Mouse (Mus musculus) cortical plate, adult 2 months (tissue): ENCODE data around the gene Tspan14. TPM values are rescaled to one million over a fixed set of nuclear protein-coding genes. Genes with fewer than 3 reads are reported as not detected.
A peak's percentile ranks its signal among the peaks of the same experiment; 100 is the strongest.

Experiments
- H3K27ac ChIP-seq: fragments of 200-500 bp; 2 replicates; pipeline ENCODE4 v1.5.1; 2012; ENCODE audit warnings: low read length, control low read depth, inconsistent platforms; ENCODE audit not compliant: insufficient read depth
- H3K4me1 ChIP-seq: fragments of 200-500 bp; 2 replicates; pipeline ENCODE4 v1.6.1; 2011; ENCODE audit warnings: low read length; ENCODE audit not compliant: control insufficient read depth, insufficient read depth
- H3K4me3 ChIP-seq: fragments of 200-500 bp; 2 replicates; pipeline ENCODE4 v1.5.1; 2011; ENCODE audit warnings: mild to moderate bottlenecking, low read length, control low read depth; ENCODE audit not compliant: insufficient read depth
- CTCF ChIP-seq: fragments of 200-500 bp; IDR thresholded peaks from 2 replicates; pipeline ENCODE4 v1.5.1; 2011; ENCODE audit warnings: mild to moderate bottlenecking, control low read depth, low read length; ENCODE audit not compliant: insufficient read depth; ENCODE audit errors: extremely low read depth
- POLR2A ChIP-seq: fragments of 200-500 bp; IDR thresholded peaks from 2 replicates; pipeline ENCODE4 v1.6.1; 2011; ENCODE audit warnings: mild to moderate bottlenecking, low read length, control low read depth; ENCODE audit not compliant: insufficient read depth; ENCODE audit errors: extremely low read depth
- polyA plus RNA-seq: library from polyadenylated mRNA; depleted of rRNA; stranded (reverse); fragments of >200 nt; gene quantifications from 2 replicates; pipeline ENCODE4 v1.2.3, GENCODE M21; 2012

Gene Tspan14
- polyA plus RNA-seq, 1 experiment = 61.0 TPM

GRCm38 (mm10) chr14:40962365-40963290 lies 4.0 kb downstream of the Tspan14 start:
- Histone ChIP-seq H3K27ac (no peak overlapping the region), H3K4me3 (no peak overlapping the region), H3K4me1 (peaks cover 15% of the 10 kb centered on the region)
- TF ChIP-seq CTCF = no peak
- TF ChIP-seq POLR2A = no peak

- H3K4me3 ChIP-seq = no peak overlapping the region
- H3K27ac ChIP-seq = no peak overlapping the region; the same call in 1 of the 2 replicates
- TF ChIP-seq POLR2A (no peak), CTCF (no peak)
- H3K4me1 ChIP-seq = peaks cover 27% of the 10 kb centered on the region
These were observed 6.4 kb downstream of the Tspan14 start for GRCm38 (mm10) chr14:40960237-40960636.

GRCm38 (mm10) chr14:40959586-40959985 lies 7.0 kb downstream of the Tspan14 start:
- TF ChIP-seq CTCF (no peak), POLR2A (no peak)
- Histone ChIP-seq H3K4me1 (peaks cover 25% of the 10 kb centered on the region), H3K27ac (peak overlapping the region; percentile 66), H3K4me3 (no peak overlapping the region)

- no peak overlapping the region for H3K4me3 ChIP-seq
- H3K4me1 ChIP-seq = peaks cover 26% of the 10 kb centered on the region
- TF ChIP-seq CTCF = no peak
- TF ChIP-seq POLR2A = no peak
- H3K27ac ChIP-seq = peak overlapping the region; percentile 66
These were observed 7.6 kb downstream of the Tspan14 start for GRCm38 (mm10) chr14:40958986-40959381.

- H3K4me1 ChIP-seq = peaks cover 28% of the 10 kb centered on the region
- peak overlapping the region; percentile 66 for H3K27ac ChIP-seq
- H3K4me3 ChIP-seq = no peak overlapping the region
- TF ChIP-seq CTCF (no peak), POLR2A (0 out of 2 replicates have a peak, but pooled peaks have one; percentile 18)
These were observed 8.3 kb downstream of the Tspan14 start for GRCm38 (mm10) chr14:40958083-40958985.

- peaks cover 32% of the 10 kb centered on the region for H3K4me1 ChIP-seq
- TF ChIP-seq POLR2A (no peak), CTCF (no peak)
- peak overlapping the region; percentile 66 for H3K27ac ChIP-seq
- H3K4me3 ChIP-seq = no peak overlapping the region
These were observed 9.0 kb downstream of the Tspan14 start for GRCm38 (mm10) chr14:40957607-40958006.

GRCm38 (mm10) chr14:40956252-40957146 lies 10.1 kb downstream of the Tspan14 start:
- Histone ChIP-seq H3K27ac (peak overlapping the region; percentile 92), H3K4me1 (peaks cover 32% of the 10 kb centered on the region), H3K4me3 (no peak overlapping the region)
- TF ChIP-seq POLR2A (peak; percentile 27; the same call in 1 of the 2 replicates), CTCF (peak; percentile 16; the same call in 1 of the 2 replicates)

- Histone ChIP-seq H3K27ac (peak overlapping the region; percentile 92), H3K4me3 (no peak overlapping the region), H3K4me1 (peaks cover 32% of the 10 kb centered on the region)
- TF ChIP-seq POLR2A = no peak
- no peak for TF ChIP-seq CTCF
These were observed 10.9 kb downstream of the Tspan14 start for GRCm38 (mm10) chr14:40955596-40956251.
